Mouse (Mus musculus) hindbrain, embryonic 16.5 days (tissue): ENCODE data around the gene Abcb1a. TPM values are rescaled to one million over a fixed set of nuclear protein-coding genes. Genes with fewer than 3 reads are reported as not detected.
"Not testable (repeated sequence)": the region's sequence is repeated elsewhere in the genome, so short reads cannot be mapped to it uniquely, and the experiment has no call there.

Experiments used
- ATAC-seq: fragments of 200-750 bp; cut with Nextera tagmentation; 2 replicates; pipeline ENCODE4 v1.8.0; 2017; ENCODE audit warnings: moderate TSS enrichment, moderate library complexity
- H3K27ac ChIP-seq: fragments of 300-500 bp; sonication (generic); 2 replicates; pipeline ENCODE4 v1.5.1; 2014; ENCODE audit warnings: low read depth, mild to moderate bottlenecking, control low read depth, low read length, moderate library complexity
- H3K27me3 ChIP-seq: fragments of 300-500 bp; sonication (generic); replicated peaks from 2 replicates; pipeline ENCODE4 v1.6.1; 2014; ENCODE audit warnings: low read length; ENCODE audit not compliant: control insufficient read depth, insufficient read depth
- H3K36me3 ChIP-seq: fragments of 300-500 bp; sonication (generic); 2 replicates; pipeline ENCODE4 v1.6.1; 2014; ENCODE audit warnings: mild to moderate bottlenecking, low read length, moderate library complexity, mixed read lengths; ENCODE audit not compliant: control insufficient read depth, insufficient read depth
- H3K4me1 ChIP-seq: fragments of 300-500 bp; sonication (generic); 2 replicates; pipeline ENCODE4 v1.6.1; 2014; ENCODE audit warnings: low read depth, low read length; ENCODE audit not compliant: control insufficient read depth, insufficient read depth
- H3K4me2 ChIP-seq: fragments of 300-500 bp; sonication (generic); 2 replicates; pipeline ENCODE4 v1.6.1; 2014; ENCODE audit warnings: mild to moderate bottlenecking, low read length, control low read depth, moderate library complexity
- H3K4me3 ChIP-seq: fragments of 300-500 bp; sonication (generic); 2 replicates; pipeline ENCODE4 v1.5.1; 2014; ENCODE audit warnings: mild to moderate bottlenecking, low read length, control low read depth, moderate library complexity
- H3K9ac ChIP-seq: fragments of 300-500 bp; sonication (generic); 2 replicates; pipeline ENCODE4 v1.6.1; 2014; ENCODE audit warnings: low read depth, mild to moderate bottlenecking, control low read depth, low read length, moderate library complexity
- H3K9me3 ChIP-seq: fragments of 300-500 bp; sonication (generic); 2 replicates; pipeline ENCODE4 v1.6.1; 2014; ENCODE audit warnings: mild to moderate bottlenecking, low read length, moderate library complexity; ENCODE audit not compliant: control insufficient read depth
- WGBS: fragments of 180-500 bp; shearing (Covaris S2); extraction: QIAGEN DNeasy Blood & Tissue Kit; methylation state at CpG from one replicate; pipeline ENCODE4 v1.1.7; 2014; 5-methylcytosine and 5-hydroxymethylcytosine counted together
- polyA plus RNA-seq: library from polyadenylated mRNA; unstranded; fragments of >200 nt; fragmentation: Nextera tagmentation; extraction: Ambion mirVana; gene quantifications from 2 replicates; pipeline ENCODE4 v1.2.1, GENCODE M21; 2015

Gene Abcb1a
- polyA plus RNA-seq, 1 experiment from 2014 or later, result 2.2 TPM

GRCm38 (mm10) chr5:8716061-8716460 is 56.2 kb downstream of the Abcb1a start:
- Histone ChIP-seq H3K4me1 (no peaks in the 10 kb centered on the region), H3K27ac (no peak overlapping the region), H3K27me3 (no peaks in the 10 kb centered on the region), H3K36me3 (no peaks in the 10 kb centered on the region), H3K9me3 (no peaks in the 10 kb centered on the region), H3K9ac (no peak overlapping the region), H3K4me3 (no peak overlapping the region), H3K4me2 (no peak overlapping the region)
- no peak for ATAC-seq

- no peak overlapping the region for H3K9ac ChIP-seq
- ATAC-seq, result no peak
- H3K9me3 ChIP-seq, result no peaks in the 10 kb centered on the region
- H3K4me3 ChIP-seq, result no peak overlapping the region
- 70% methylated on average over 1 of the region's 1 CpGs for WGBS
- H3K36me3 ChIP-seq, result no peaks in the 10 kb centered on the region
- H3K27me3 ChIP-seq, result no peaks in the 10 kb centered on the region
- no peak overlapping the region for H3K27ac ChIP-seq
- H3K4me1 ChIP-seq, result no peaks in the 10 kb centered on the region
- no peak overlapping the region for H3K4me2 ChIP-seq
Measured at GRCm38 (mm10) chr5:8719556-8719955, 59.7 kb downstream of the Abcb1a start.

GRCm38 (mm10) chr5:8722224-8722623 is 62.3 kb downstream of the Abcb1a start:
- Histone ChIP-seq H3K9ac (no peak overlapping the region), H3K4me3 (no peak overlapping the region), H3K36me3 (no peaks in the 10 kb centered on the region), H3K27ac (no peak overlapping the region), H3K9me3 (no peaks in the 10 kb centered on the region), H3K4me2 (no peak overlapping the region), H3K4me1 (no peaks in the 10 kb centered on the region), H3K27me3 (no peaks in the 10 kb centered on the region)
- no peak for ATAC-seq
- 24% methylated on average over 1 of the region's 1 CpGs for WGBS

- Histone ChIP-seq H3K4me3 (no peak overlapping the region), H3K36me3 (no peaks in the 10 kb centered on the region), H3K9me3 (no peaks in the 10 kb centered on the region), H3K4me1 (no peaks in the 10 kb centered on the region), H3K4me2 (no peak overlapping the region), H3K27ac (no peak overlapping the region), H3K9ac (no peak overlapping the region), H3K27me3 (no peaks in the 10 kb centered on the region)
- 89% methylated on average over 5 of the region's 5 CpGs for WGBS
- no peak for ATAC-seq
Measured at GRCm38 (mm10) chr5:8722867-8723266, 63.0 kb downstream of the Abcb1a start.

GRCm38 (mm10) chr5:8727760-8728159 is 67.9 kb downstream of the Abcb1a start:
- WGBS, result 61% methylated on average over 4 of the region's 4 CpGs
- no peak overlapping the region for H3K4me2 ChIP-seq
- no peak overlapping the region for H3K9ac ChIP-seq
- no peaks in the 10 kb centered on the region for H3K4me1 ChIP-seq
- H3K36me3 ChIP-seq, result no peaks in the 10 kb centered on the region
- no peaks in the 10 kb centered on the region for H3K27me3 ChIP-seq
- H3K4me3 ChIP-seq, result no peak overlapping the region
- no peak overlapping the region for H3K27ac ChIP-seq
- H3K9me3 ChIP-seq, result no peaks in the 10 kb centered on the region
- ATAC-seq, result no peak

GRCm38 (mm10) chr5:8732639-8733038 is 72.8 kb downstream of the Abcb1a start:
- no peak overlapping the region for H3K9ac ChIP-seq
- no peaks in the 10 kb centered on the region for H3K4me1 ChIP-seq
- ATAC-seq, result no peak

GRCm38 (mm10) chr5:8733307-8733706 is 73.4 kb downstream of the Abcb1a start:
- H3K36me3 ChIP-seq, H3K9me3 ChIP-seq: not testable (repeated sequence)
- WGBS, result 69% methylated on average over 7 of the region's 10 CpGs

More at GRCm38 (mm10) chr5:8732639-8733038, 72.8 kb downstream of the Abcb1a start:
- H3K4me3 ChIP-seq, result no peak overlapping the region
- no peaks in the 10 kb centered on the region for H3K27me3 ChIP-seq
- H3K4me2 ChIP-seq, result no peak overlapping the region
- no peaks in the 10 kb centered on the region for H3K36me3 ChIP-seq
- no peaks in the 10 kb centered on the region for H3K9me3 ChIP-seq
- no peak overlapping the region for H3K27ac ChIP-seq

GRCm38 (mm10) chr5:8736389-8736788 is 76.5 kb downstream of the Abcb1a start:
- Histone ChIP-seq H3K4me3 (no peak overlapping the region), H3K9me3 (no peaks in the 10 kb centered on the region), H3K4me1 (no peaks in the 10 kb centered on the region), H3K4me2 (no peak overlapping the region), H3K36me3 (no peaks in the 10 kb centered on the region), H3K9ac (no peak overlapping the region), H3K27me3 (no peaks in the 10 kb centered on the region), H3K27ac (no peak overlapping the region)
- ATAC-seq, result no peak
- 84% methylated on average over 4 of the region's 4 CpGs for WGBS

More at GRCm38 (mm10) chr5:8733307-8733706, 73.4 kb downstream of the Abcb1a start:
- H3K4me3 ChIP-seq, H3K27me3 ChIP-seq, H3K27ac ChIP-seq, H3K4me2 ChIP-seq, H3K4me1 ChIP-seq, H3K9ac ChIP-seq, ATAC-seq: not testable (repeated sequence)

GRCm38 (mm10) chr5:8737062-8737461 is 77.2 kb downstream of the Abcb1a start:
- 91% methylated on average over 4 of the region's 4 CpGs for WGBS
- H3K36me3 ChIP-seq, result no peaks in the 10 kb centered on the region
- H3K27me3 ChIP-seq, result no peaks in the 10 kb centered on the region
- no peak overlapping the region for H3K4me3 ChIP-seq
- no peaks in the 10 kb centered on the region for H3K9me3 ChIP-seq
- H3K27ac ChIP-seq, result no peak overlapping the region
- no peak for ATAC-seq
- no peaks in the 10 kb centered on the region for H3K4me1 ChIP-seq
- H3K9ac ChIP-seq, result no peak overlapping the region
- no peak overlapping the region for H3K4me2 ChIP-seq

GRCm38 (mm10) chr5:8747244-8747643 is 87.4 kb downstream of the Abcb1a start:
- not testable (repeated sequence) for H3K4me2 ChIP-seq, H3K36me3 ChIP-seq, H3K27ac ChIP-seq, H3K27me3 ChIP-seq, H3K4me3 ChIP-seq, ATAC-seq, H3K9me3 ChIP-seq, H3K4me1 ChIP-seq, H3K9ac ChIP-seq
- 96% methylated on average over 13 of the region's 13 CpGs for WGBS
